Mouse (Mus musculus): ENCODE data around the gene H2-DMa. TPM values are rescaled to one million over a fixed set of nuclear protein-coding genes. Genes with fewer than 3 reads are reported as not detected.

H2-DMa gene
- polyA plus RNA-seq, 1 experiment from 2014 or later: 5.3 TPM

DNA sequence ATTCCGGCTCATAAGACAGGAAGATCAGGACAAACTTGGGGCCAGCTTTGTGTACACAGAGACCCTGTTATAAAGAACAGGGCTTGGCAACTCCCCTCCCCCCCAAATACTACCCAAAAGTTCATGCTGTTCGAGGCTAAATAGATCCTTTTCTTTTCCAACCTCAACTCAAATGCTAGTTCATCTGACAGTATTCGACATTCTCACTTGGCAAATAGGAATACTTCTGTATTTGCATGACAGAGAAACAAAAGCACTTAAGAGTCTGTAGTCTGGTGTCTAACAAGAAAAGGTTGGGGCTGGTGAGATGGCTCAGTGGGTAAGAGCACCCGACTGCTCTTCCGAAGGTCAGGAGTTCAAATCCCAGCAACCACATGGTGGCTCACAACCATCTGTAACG is 10.9 kb upstream of the H2-DMa start:
- H3K9me3 ChIP-seq (replicated peaks): no peaks in the 10 kb centered on the region
- no peak overlapping the region for H3K4me3 ChIP-seq
- H3K27ac ChIP-seq: no peak overlapping the region
- WGBS: 88% methylated on average over 5 of the region's 6 CpGs
- H3K4me1 ChIP-seq: 0 out of 2 replicates have a peak, but pooled peaks cover 5% of the 10 kb centered on the region
- peaks cover 55% of the 10 kb centered on the region for H3K36me3 ChIP-seq
- no peaks in the 10 kb centered on the region for H3K27me3 ChIP-seq (ENCODE audit: low read depth, poor library complexity, severe bottlenecking)
- no peak for DNase-seq (ENCODE audit: low spot score)

DNA sequence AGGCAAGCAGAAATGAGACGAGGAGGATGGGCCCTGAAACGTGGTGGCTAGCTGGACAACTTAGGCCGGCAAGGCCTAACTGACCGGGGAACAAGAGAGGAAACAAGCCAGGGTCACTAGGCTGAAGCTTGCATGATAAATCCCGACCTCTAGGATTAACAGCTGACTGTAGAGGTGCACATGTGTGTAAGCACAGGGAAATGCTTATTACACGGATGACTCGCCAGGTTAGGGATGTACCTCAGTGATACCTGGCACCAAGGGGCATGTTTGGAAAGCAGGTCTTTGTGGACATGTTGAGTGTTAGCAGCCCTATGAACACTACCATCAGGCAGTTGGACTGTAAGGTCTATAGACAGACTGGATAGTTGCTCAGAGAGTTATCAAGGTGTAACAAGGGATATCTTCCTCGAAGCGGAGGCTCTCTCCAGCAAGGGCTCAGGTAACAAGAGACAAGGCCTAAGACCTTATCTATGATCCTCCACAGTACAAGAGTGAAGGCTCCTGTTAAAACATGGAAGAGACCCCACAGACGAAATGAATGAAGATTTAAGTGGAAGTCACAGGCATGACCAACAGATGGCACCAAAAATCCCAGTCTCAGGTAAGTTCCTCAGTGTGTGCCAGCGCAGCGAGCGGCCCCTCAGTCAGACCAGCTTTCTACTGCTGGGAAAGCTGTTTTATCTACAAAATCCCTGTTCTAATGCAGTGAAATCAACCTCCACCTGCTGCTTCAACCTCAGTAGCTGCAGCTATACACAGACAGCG is 10.1 kb upstream of the H2-DMa start:
- Histone ChIP-seq H3K4me1 (0 out of 2 replicates have a peak, but pooled peaks cover 5% of the 10 kb centered on the region), H3K27me3 (ENCODE audit: low read depth, poor library complexity, severe bottlenecking) (no peaks in the 10 kb centered on the region), H3K9me3 (replicated peaks) (no peaks in the 10 kb centered on the region), H3K4me3 (no peak overlapping the region), H3K36me3 (peaks cover 62% of the 10 kb centered on the region), H3K27ac (no peak overlapping the region)
- WGBS: 88% methylated on average over 14 of the region's 14 CpGs
- DNase-seq (ENCODE audit: low spot score): no peak

DNA sequence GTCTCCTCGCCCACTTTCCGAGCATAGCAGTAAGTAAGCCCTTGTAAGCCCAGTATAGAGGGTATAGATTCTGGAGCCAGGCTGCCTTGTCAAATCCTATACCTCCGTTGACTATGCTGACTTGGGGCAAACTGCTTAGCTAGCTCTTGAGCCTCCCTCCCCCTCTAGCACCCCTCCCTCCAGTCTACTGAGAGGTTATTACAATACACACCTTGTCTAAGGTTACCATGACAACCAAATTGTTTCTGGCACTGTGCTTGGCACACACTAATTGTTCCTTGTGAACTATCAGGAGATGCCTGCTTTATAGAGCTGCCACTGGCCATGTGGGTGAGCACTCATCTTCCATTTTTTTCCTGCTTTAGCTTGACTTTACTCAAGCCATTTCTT is 9.5 kb upstream of the H2-DMa start:
- H3K36me3 ChIP-seq: peaks cover 68% of the 10 kb centered on the region
- no peaks in the 10 kb centered on the region for H3K9me3 ChIP-seq (replicated peaks)
- H3K27ac ChIP-seq: no peak overlapping the region
- 64% methylated on average over 3 of the region's 3 CpGs for WGBS
- H3K4me3 ChIP-seq: no peak overlapping the region
- H3K4me1 ChIP-seq: 0 out of 2 replicates have a peak, but pooled peaks cover 5% of the 10 kb centered on the region
- H3K27me3 ChIP-seq (ENCODE audit: low read depth, poor library complexity, severe bottlenecking): no peaks in the 10 kb centered on the region
- no peak for DNase-seq (ENCODE audit: low spot score)

DNA sequence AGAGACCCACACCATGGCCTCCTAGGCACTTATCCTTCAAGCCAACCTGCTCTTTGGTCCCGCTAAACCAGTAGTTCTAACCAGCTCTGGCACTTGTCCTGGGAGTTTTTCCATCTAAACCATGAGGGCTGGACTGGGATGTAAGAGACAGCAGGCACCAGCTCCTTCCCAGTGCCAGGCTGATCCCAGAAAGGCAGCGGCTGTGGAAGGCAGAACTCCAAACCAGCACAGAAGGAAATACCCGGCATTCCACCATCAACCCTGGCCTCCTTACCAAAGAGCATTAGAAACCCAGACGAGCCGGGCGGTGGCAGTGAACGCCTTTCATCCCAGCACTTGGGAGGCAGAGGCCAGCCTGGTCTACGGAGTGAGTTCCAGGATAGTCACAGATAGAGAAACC is 9.0 kb upstream of the H2-DMa start:
- Histone ChIP-seq H3K27ac (no peak overlapping the region), H3K4me3 (0 out of 2 replicates have a peak overlapping the region, but pooled peaks have one; percentile 5), H3K9me3 (replicated peaks) (no peaks in the 10 kb centered on the region), H3K4me1 (0 out of 2 replicates have a peak, but pooled peaks cover 7% of the 10 kb centered on the region), H3K36me3 (peaks cover 73% of the 10 kb centered on the region), H3K27me3 (ENCODE audit: low read depth, poor library complexity, severe bottlenecking) (no peaks in the 10 kb centered on the region)
- DNase-seq (ENCODE audit: low spot score): no peak
- WGBS: 65% methylated on average over 8 of the region's 8 CpGs

DNA sequence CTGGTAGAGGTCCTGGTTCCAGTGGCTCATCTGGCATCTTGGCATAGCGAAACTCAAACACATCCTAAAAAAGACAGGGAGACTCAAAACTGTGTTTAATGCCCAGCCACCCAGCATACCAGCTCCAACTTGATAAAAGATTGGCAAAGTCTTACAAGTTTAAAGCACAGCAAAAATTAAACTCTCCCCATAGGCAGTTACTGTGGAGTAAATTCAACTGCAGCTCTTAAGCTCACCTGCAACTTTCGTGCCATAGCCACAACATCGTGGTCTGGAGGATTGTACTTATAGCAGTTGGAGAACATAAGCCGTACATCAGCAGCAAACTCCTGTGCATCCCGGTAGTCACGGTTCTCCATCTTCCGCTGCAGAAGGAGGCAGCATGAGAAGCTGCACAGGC is 5.2 kb upstream of the H2-DMa start:
- Histone ChIP-seq H3K4me3 (no peak overlapping the region), H3K27ac (no peak overlapping the region), H3K27me3 (ENCODE audit: low read depth, poor library complexity, severe bottlenecking) (no peaks in the 10 kb centered on the region), H3K4me1 (peaks cover 20% of the 10 kb centered on the region), H3K9me3 (replicated peaks) (no peaks in the 10 kb centered on the region), H3K36me3 (peaks cover 99% of the 10 kb centered on the region)
- WGBS: 97% methylated on average over 7 of the region's 7 CpGs
- DNase-seq (ENCODE audit: low spot score): no peak

DNA sequence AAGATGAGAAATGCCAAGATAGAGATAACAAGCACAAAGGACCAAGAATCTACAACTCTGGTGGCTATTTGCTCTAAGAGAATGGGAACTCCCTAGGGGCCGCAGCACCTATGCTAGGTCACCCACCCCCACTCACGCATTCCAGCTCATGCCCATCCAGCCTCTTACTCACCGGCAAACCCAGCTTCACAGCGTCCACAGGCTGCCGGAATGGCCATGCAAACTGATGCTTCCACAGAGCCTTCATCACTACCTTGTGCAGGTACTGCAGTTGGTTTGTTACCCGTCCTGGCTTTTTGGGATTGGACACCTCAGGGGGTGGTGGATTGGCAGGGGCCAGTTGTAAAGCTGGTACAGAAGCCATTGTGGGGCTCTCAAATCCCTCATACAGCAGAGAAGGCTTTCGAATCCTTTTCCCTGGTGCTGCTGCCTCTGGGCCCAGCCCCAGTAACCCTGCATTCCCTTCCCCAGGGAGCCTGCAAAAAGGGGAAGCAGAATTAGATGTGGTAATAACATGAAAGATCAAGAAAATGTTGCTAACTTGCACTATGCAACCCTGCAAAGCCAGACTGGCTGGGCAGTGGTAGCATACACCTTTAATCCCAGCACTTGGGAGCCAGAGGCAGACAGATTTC is 2.5 kb upstream of the H2-DMa start:
- H3K27me3 ChIP-seq (ENCODE audit: low read depth, poor library complexity, severe bottlenecking): no peaks in the 10 kb centered on the region
- peak overlapping the region; percentile 99 for H3K4me3 ChIP-seq
- no peak overlapping the region for H3K27ac ChIP-seq
- peaks cover 77% of the 10 kb centered on the region for H3K36me3 ChIP-seq
- no peaks in the 10 kb centered on the region for H3K9me3 ChIP-seq (replicated peaks)
- DNase-seq (ENCODE audit: low spot score): no peak
- 60% methylated on average over 7 of the region's 7 CpGs for WGBS
- peaks cover 18% of the 10 kb centered on the region for H3K4me1 ChIP-seq

DNA sequence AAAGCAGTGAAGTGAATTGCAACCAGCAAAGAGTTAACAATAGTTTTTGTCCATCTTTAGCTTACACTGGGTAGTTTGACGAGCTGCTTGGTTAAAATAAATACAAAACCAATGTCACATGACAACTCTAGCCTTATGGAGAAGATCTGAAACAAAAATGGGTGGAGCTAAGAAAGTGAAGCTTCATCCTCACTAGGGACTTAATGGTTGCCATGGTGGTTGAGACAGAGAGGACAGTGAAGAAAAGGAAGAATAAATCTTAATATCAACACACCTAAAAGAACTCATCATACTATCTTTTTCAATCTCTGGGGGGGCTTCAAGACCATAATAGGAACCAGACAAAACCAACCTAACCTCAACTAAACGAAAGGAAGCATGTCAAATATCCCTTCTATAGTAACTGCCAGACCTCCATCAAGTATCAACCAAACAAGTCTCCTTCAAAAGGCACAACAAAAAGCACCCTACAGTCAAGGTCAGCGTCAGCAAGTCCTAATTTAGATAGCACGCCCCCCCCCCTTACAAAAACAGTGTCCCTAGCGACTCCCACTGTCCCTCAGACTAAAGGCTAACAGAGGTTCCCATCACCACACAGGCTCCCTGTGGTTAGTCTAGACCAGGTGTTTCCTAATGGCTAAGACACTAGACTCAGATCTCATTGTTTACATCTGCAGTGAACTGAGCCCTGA is 1.8 kb upstream of the H2-DMa start:
- H3K27me3 ChIP-seq (ENCODE audit: low read depth, poor library complexity, severe bottlenecking): no peaks in the 10 kb centered on the region
- 2% methylated on average over 5 of the region's 5 CpGs for WGBS
- DNase-seq (ENCODE audit: low spot score): no peak
- H3K27ac ChIP-seq: peak overlapping the region; percentile 100
- H3K36me3 ChIP-seq: peaks cover 70% of the 10 kb centered on the region
- peak overlapping the region; percentile 99 for H3K4me3 ChIP-seq
- peaks cover 18% of the 10 kb centered on the region for H3K4me1 ChIP-seq
- H3K9me3 ChIP-seq (replicated peaks): no peaks in the 10 kb centered on the region

DNA sequence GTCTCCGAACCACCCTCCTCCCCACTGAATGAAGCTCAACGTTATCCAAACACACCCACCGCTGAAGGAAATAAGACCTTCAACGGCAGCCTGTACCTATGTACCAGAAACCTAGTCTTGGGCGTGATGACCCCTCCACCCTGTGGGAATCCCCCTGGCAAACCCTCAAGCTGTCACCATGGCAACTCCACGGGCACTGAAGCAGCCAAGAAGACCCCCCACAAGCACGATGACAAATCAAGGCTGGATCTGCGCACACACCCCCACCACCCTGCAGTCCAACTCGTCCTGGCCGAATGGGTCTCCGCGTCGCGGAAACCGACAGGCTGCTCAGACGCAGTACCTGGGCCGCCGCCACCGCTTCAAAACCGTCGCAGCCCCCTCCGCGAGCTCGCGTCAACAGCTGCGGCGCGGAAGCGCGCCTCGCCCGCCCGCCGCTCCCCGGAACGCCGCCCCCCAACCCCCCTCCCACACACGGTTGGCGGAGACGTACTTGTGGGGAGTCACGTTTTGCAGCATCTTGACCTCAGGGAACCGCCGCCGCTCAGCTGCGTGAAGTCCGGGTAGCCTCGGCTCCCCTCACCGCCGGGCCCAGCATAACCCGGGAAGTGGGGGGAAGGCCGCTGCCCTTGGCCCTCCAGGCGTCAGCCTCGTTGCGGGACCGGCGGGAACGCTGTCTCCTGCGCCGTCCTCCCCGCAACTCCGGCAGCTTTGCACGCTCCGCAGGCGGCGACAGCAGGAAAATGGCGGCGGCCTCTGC is 1.0 kb upstream of the H2-DMa start:
- DNase-seq (ENCODE audit: low spot score): peak; percentile 63
- under 1% methylated on average over 67 of the region's 67 CpGs for WGBS
- peaks cover 21% of the 10 kb centered on the region for H3K4me1 ChIP-seq
- peaks cover 62% of the 10 kb centered on the region for H3K36me3 ChIP-seq
- H3K27me3 ChIP-seq (ENCODE audit: low read depth, poor library complexity, severe bottlenecking): no peaks in the 10 kb centered on the region
- H3K27ac ChIP-seq: peak overlapping the region; percentile 100
- no peaks in the 10 kb centered on the region for H3K9me3 ChIP-seq (replicated peaks)
- H3K4me3 ChIP-seq: peak overlapping the region; percentile 99

DNA sequence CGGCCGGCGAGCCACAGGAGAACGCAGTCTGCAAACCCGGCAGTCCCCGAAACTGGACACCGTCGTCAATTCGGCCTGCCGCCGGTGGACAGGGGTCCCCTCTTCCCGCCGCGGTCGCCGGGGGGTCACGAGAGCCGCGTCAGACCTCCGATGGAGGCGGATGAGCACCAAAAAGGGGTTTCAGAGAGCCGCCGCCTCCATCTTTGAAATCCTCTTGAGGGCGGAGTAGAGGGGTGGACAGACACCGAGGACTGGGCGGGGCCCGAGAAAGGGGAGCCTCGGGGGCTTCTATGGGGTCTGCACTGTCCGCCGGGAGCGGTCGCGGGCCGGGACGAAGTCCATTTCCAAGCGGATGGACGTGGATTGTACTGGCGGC is 480 bp upstream of the H2-DMa start:
- Histone ChIP-seq H3K27me3 (ENCODE audit: low read depth, poor library complexity, severe bottlenecking) (no peaks in the 10 kb centered on the region), H3K4me1 (peaks cover 26% of the 10 kb centered on the region), H3K27ac (peak overlapping the region; percentile 100), H3K36me3 (peaks cover 57% of the 10 kb centered on the region), H3K4me3 (peak overlapping the region; percentile 99), H3K9me3 (replicated peaks) (no peaks in the 10 kb centered on the region)
- under 1% methylated on average over 38 of the region's 38 CpGs for WGBS
- no peak for DNase-seq (ENCODE audit: low spot score)

DNA sequence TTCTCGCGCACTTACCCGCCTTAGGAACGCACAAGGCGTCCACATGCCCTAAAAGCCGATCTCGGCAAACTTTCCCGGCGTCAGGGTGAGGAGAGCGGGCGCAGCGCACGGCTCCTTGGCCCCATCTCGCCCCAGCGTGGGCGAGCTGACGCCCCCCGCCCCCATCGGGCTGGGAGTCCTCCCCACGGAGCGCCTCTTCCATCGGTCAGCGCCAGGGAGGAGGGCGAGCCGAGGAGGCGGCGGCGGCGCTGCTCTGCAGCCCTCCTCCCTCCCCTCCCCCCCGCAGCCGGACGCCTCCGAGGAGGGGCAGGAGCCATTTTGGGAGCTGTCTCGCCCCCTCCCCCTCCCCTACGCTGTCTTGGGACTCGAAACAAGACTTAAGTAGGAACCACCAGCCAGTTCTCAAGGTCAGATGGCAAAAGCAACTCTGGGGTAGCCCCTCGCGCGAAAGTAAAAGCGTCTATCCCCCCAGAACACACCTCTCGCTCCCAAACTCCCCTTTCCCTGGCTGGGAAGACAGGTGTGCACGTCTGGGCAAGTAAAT is 911 bp downstream of the H2-DMa start:
- Histone ChIP-seq H3K27me3 (ENCODE audit: low read depth, poor library complexity, severe bottlenecking) (no peaks in the 10 kb centered on the region), H3K27ac (peak overlapping the region; percentile 100), H3K4me1 (peaks cover 29% of the 10 kb centered on the region), H3K36me3 (peaks cover 43% of the 10 kb centered on the region), H3K9me3 (replicated peaks) (no peaks in the 10 kb centered on the region), H3K4me3 (peak overlapping the region; percentile 99)
- under 1% methylated on average over 39 of the region's 42 CpGs for WGBS
- DNase-seq (ENCODE audit: low spot score): peak; percentile 90

DNA sequence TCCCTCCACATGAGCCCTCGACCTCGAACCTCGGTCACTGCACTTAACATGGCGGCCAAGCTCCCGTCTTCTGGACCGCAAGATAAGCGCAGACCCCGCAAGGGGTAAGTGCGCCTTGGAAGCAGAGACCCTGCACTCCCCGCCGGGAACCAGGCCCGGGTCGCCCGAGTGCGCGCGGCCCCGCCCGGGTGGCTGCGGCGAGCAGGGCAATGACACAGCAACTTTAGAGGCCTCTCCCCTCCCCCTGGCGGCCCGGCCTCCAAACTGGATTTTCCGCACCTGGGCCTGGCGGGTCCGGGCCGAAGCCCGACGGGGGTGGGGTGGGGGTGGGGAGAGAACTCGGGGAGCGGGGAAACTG is 1.5 kb downstream of the H2-DMa start:
- 0% methylated on average over 30 of the region's 31 CpGs for WGBS
- H3K27me3 ChIP-seq (ENCODE audit: low read depth, poor library complexity, severe bottlenecking): no peaks in the 10 kb centered on the region
- H3K4me1 ChIP-seq: peaks cover 26% of the 10 kb centered on the region
- H3K36me3 ChIP-seq: peaks cover 42% of the 10 kb centered on the region
- H3K27ac ChIP-seq: peak overlapping the region; percentile 100
- peak overlapping the region; percentile 99 for H3K4me3 ChIP-seq
- no peak for DNase-seq (ENCODE audit: low spot score)
- H3K9me3 ChIP-seq (replicated peaks): no peaks in the 10 kb centered on the region

DNA sequence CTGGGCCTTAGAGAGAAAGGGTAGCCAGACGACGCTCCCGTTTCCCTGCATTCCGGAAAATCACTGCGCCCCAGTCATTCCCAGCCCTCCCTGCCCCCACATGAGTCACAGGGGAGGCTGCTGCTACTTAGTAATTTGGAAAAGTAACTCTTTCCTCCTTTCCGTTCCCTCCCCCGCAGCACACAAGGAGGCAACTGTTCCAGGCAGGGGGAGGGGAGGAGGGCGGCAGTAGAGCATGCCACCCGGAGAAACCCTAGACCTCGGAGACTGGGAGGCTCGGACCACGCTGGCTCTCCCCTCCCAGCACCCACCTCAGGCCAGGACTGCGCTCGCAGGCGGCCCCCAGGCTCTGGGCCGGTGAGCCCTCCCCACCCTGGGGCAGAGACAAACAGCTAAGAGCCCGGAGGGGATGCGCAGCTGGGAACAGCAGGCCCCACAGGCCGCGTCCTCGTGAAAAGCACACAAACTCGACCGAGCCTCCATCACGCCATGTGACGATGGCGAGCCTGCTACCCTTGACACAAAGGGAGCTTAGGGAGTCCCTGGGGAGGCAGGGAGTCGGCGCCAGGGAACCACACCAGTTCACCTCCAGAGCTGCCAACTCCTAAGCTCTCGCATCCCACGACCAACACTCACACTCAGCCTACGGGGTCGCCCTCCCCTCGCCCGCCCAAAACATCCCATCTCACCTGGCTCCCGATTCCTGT is 2.0 kb downstream of the H2-DMa start:
- DNase-seq (ENCODE audit: low spot score): peak; percentile 92
- Histone ChIP-seq H3K27me3 (ENCODE audit: low read depth, poor library complexity, severe bottlenecking) (no peaks in the 10 kb centered on the region), H3K4me1 (peaks cover 25% of the 10 kb centered on the region), H3K27ac (peak overlapping the region; percentile 100), H3K9me3 (replicated peaks) (no peaks in the 10 kb centered on the region), H3K4me3 (peak overlapping the region; percentile 99), H3K36me3 (peaks cover 43% of the 10 kb centered on the region)
- under 1% methylated on average over 30 of the region's 35 CpGs for WGBS
